Mouse (Mus musculus): Measurements from ENCODE around the gene Eral1.

DNA sequence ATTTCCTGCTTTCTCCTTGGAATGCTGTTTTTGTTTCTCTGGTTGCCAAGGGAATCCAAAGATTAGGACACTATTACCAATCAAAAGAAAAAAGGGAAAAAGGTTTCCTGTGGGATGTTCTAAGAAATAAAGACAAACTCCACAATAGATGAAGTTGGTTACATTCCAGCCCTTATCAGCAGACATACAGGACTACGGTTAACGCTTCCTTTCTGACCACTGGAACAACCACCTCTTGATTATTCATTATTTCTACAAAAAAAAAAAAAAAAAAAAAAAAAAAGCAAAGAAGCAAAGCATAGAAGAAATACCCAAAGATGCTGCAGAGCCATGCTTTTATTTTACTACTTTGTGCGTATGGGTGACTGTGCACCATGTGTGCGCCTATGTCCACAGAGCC, 42.6 kb upstream of the Eral1 start:
- TF ChIP-seq POLR2A (IDR thresholded peaks at IDR 0.05; ENCODE audit: insufficient read depth, low read depth, low read length) (no peak), CTCF (IDR thresholded peaks at IDR 0.05) (no peak)
